Mouse (Mus musculus) midbrain, embryonic 12.5 days (tissue): ENCODE measurements at regions not wholly inside any gene's neighbourhood (a gene's known extent, or its start where the extent isn't known, plus 50 kb on each side); places are given as distances from the start of the nearest gene placed in this dataset.

Source experiments
- ATAC-seq: fragments of 200-750 bp; cut with Nextera tagmentation; 2 replicates; pipeline ENCODE4 v1.8.0; 2017; ENCODE audit warnings: low read depth, moderate TSS enrichment, moderate library complexity; ENCODE audit not compliant: low FRiP score
- H3K27ac ChIP-seq: fragments of 300-500 bp; sonication (generic); replicated peaks from 2 replicates; pipeline ENCODE4 v1.5.1; 2016; ENCODE audit warnings: mild to moderate bottlenecking
- H3K27me3 ChIP-seq: fragments of 300-500 bp; sonication (generic); 2 replicates; pipeline ENCODE4 v1.6.1; 2016; ENCODE audit warnings: mild to moderate bottlenecking
- H3K36me3 ChIP-seq: fragments of 300-500 bp; sonication (generic); 2 replicates; pipeline ENCODE4 v1.6.1; 2016
- H3K4me1 ChIP-seq: fragments of 300-500 bp; sonication (generic); 2 replicates; pipeline ENCODE4 v1.6.1; 2016
- H3K4me2 ChIP-seq: fragments of 300-500 bp; sonication (generic); replicated peaks from 2 replicates; pipeline ENCODE4 v1.6.1; 2016; ENCODE audit warnings: mild to moderate bottlenecking, moderate library complexity
- H3K4me3 ChIP-seq: fragments of 300-500 bp; sonication (generic); 2 replicates; pipeline ENCODE4 v1.5.1; 2016; ENCODE audit warnings: mild to moderate bottlenecking
- H3K9ac ChIP-seq: fragments of 300-500 bp; sonication (generic); replicated peaks from 2 replicates; pipeline ENCODE4 v1.6.1; 2016; ENCODE audit warnings: mild to moderate bottlenecking, moderate library complexity
- H3K9me3 ChIP-seq: fragments of 300-500 bp; sonication (generic); 2 replicates; pipeline ENCODE4 v1.6.1; 2016; ENCODE audit warnings: mild to moderate bottlenecking
- WGBS: fragments of 180-500 bp; shearing (Covaris S2); methylation state at CpG from one replicate; pipeline ENCODE4 v1.1.7; 2016; 5-methylcytosine and 5-hydroxymethylcytosine counted together

- WGBS: 94% methylated on average over 4 of the region's 4 CpGs
- no peak overlapping the region for H3K4me2 ChIP-seq
- no peaks in the 10 kb centered on the region for H3K4me1 ChIP-seq
- H3K4me3 ChIP-seq: no peak overlapping the region
- H3K27ac ChIP-seq: no peak overlapping the region
- no peaks in the 10 kb centered on the region for H3K27me3 ChIP-seq
- H3K9me3 ChIP-seq: no peaks in the 10 kb centered on the region
- ATAC-seq: no peak
- no peak overlapping the region for H3K9ac ChIP-seq
- no peaks in the 10 kb centered on the region for H3K36me3 ChIP-seq
Observed at GRCm38 (mm10) chr10:99610890-99611289, 148.6 kb downstream of the Csl start.

GRCm38 (mm10) chr10:99614392-99615249 lies 144.8 kb downstream of the Csl start:
- Histone ChIP-seq H3K4me3 (no peak overlapping the region), H3K9me3 (no peaks in the 10 kb centered on the region), H3K36me3 (no peaks in the 10 kb centered on the region), H3K27ac (no peak overlapping the region), H3K4me1 (no peaks in the 10 kb centered on the region), H3K27me3 (no peaks in the 10 kb centered on the region), H3K9ac (no peak overlapping the region), H3K4me2 (no peak overlapping the region)
- 75% methylated on average over 7 of the region's 7 CpGs for WGBS
- no peak for ATAC-seq

GRCm38 (mm10) chr10:99615371-99615770 lies 144.1 kb downstream of the Csl start:
- Histone ChIP-seq H3K9ac (no peak overlapping the region), H3K27me3 (no peaks in the 10 kb centered on the region), H3K9me3 (no peaks in the 10 kb centered on the region), H3K4me3 (no peak overlapping the region), H3K4me1 (no peaks in the 10 kb centered on the region), H3K36me3 (no peaks in the 10 kb centered on the region), H3K4me2 (no peak overlapping the region), H3K27ac (no peak overlapping the region)
- no peak for ATAC-seq
- WGBS: 87% methylated on average over 8 of the region's 8 CpGs

GRCm38 (mm10) chr10:99615779-99616178 lies 143.7 kb downstream of the Csl start:
- ATAC-seq: peak; percentile 35; the same call in 1 of the 2 replicates
- H3K9ac ChIP-seq: no peak overlapping the region
- 18% methylated on average over 6 of the region's 6 CpGs for WGBS
- H3K4me2 ChIP-seq: no peak overlapping the region
- no peaks in the 10 kb centered on the region for H3K27me3 ChIP-seq
- H3K4me1 ChIP-seq: no peaks in the 10 kb centered on the region
- H3K27ac ChIP-seq: no peak overlapping the region
- no peaks in the 10 kb centered on the region for H3K9me3 ChIP-seq
- no peak overlapping the region for H3K4me3 ChIP-seq
- H3K36me3 ChIP-seq: no peaks in the 10 kb centered on the region

GRCm38 (mm10) chr10:99617623-99618022 lies 141.8 kb downstream of the Csl start:
- Histone ChIP-seq H3K4me2 (no peak overlapping the region), H3K9me3 (no peaks in the 10 kb centered on the region), H3K27me3 (no peaks in the 10 kb centered on the region), H3K27ac (no peak overlapping the region), H3K4me1 (no peaks in the 10 kb centered on the region), H3K4me3 (no peak overlapping the region), H3K36me3 (no peaks in the 10 kb centered on the region), H3K9ac (no peak overlapping the region)
- 95% methylated on average over 3 of the region's 3 CpGs for WGBS
- no peak for ATAC-seq

GRCm38 (mm10) chr10:99619421-99620151 lies 139.9 kb downstream of the Csl start:
- ATAC-seq: peak; percentile 74
- H3K9ac ChIP-seq: no peak overlapping the region
- H3K27me3 ChIP-seq: no peaks in the 10 kb centered on the region
- no peak overlapping the region for H3K27ac ChIP-seq
- H3K4me3 ChIP-seq: no peak overlapping the region
- 49% methylated on average over 18 of the region's 18 CpGs for WGBS
- no peaks in the 10 kb centered on the region for H3K9me3 ChIP-seq
- H3K4me2 ChIP-seq: peak overlapping the region; percentile 19; the same call in 1 of the 2 replicates
- no peaks in the 10 kb centered on the region for H3K4me1 ChIP-seq
- H3K36me3 ChIP-seq: no peaks in the 10 kb centered on the region

- Histone ChIP-seq H3K27me3 (no peaks in the 10 kb centered on the region), H3K4me3 (no peak overlapping the region), H3K9me3 (no peaks in the 10 kb centered on the region), H3K36me3 (no peaks in the 10 kb centered on the region), H3K27ac (no peak overlapping the region), H3K4me1 (no peaks in the 10 kb centered on the region), H3K4me2 (no peak overlapping the region), H3K9ac (no peak overlapping the region)
- WGBS: 84% methylated on average over 7 of the region's 7 CpGs
- no peak for ATAC-seq
Observed at GRCm38 (mm10) chr10:99620489-99620888, 139.0 kb downstream of the Csl start.

GRCm38 (mm10) chr10:99627355-99627754 lies 132.1 kb downstream of the Csl start:
- no peak overlapping the region for H3K4me2 ChIP-seq
- H3K9me3 ChIP-seq: no peaks in the 10 kb centered on the region
- H3K4me3 ChIP-seq: no peak overlapping the region
- no peaks in the 10 kb centered on the region for H3K36me3 ChIP-seq
- 71% methylated on average over 6 of the region's 6 CpGs for WGBS
- no peaks in the 10 kb centered on the region for H3K4me1 ChIP-seq
- no peak overlapping the region for H3K27ac ChIP-seq
- H3K9ac ChIP-seq: no peak overlapping the region
- no peak for ATAC-seq
- no peaks in the 10 kb centered on the region for H3K27me3 ChIP-seq

GRCm38 (mm10) chr10:99632250-99632985 lies 127.0 kb downstream of the Csl start:
- no peaks in the 10 kb centered on the region for H3K36me3 ChIP-seq
- no peak for ATAC-seq
- H3K9ac ChIP-seq: no peak overlapping the region
- H3K9me3 ChIP-seq: no peaks in the 10 kb centered on the region
- H3K4me2 ChIP-seq: no peak overlapping the region
- H3K4me3 ChIP-seq: no peak overlapping the region
- no peaks in the 10 kb centered on the region for H3K27me3 ChIP-seq
- 79% methylated on average over 6 of the region's 6 CpGs for WGBS
- no peak overlapping the region for H3K27ac ChIP-seq
- no peaks in the 10 kb centered on the region for H3K4me1 ChIP-seq

- Histone ChIP-seq H3K9ac (no peak overlapping the region), H3K4me1 (no peaks in the 10 kb centered on the region), H3K9me3 (no peaks in the 10 kb centered on the region), H3K27me3 (no peaks in the 10 kb centered on the region), H3K4me3 (no peak overlapping the region), H3K36me3 (no peaks in the 10 kb centered on the region), H3K4me2 (no peak overlapping the region), H3K27ac (no peak overlapping the region)
- WGBS: 87% methylated on average over 4 of the region's 4 CpGs
- no peak for ATAC-seq
Observed at GRCm38 (mm10) chr10:99635796-99636195, 123.7 kb downstream of the Csl start.

- Histone ChIP-seq H3K36me3 (no peaks in the 10 kb centered on the region), H3K27ac (no peak overlapping the region), H3K4me1 (no peaks in the 10 kb centered on the region), H3K4me3 (no peak overlapping the region), H3K4me2 (no peak overlapping the region), H3K9me3 (no peaks in the 10 kb centered on the region), H3K27me3 (no peaks in the 10 kb centered on the region), H3K9ac (no peak overlapping the region)
- 85% methylated on average over 7 of the region's 7 CpGs for WGBS
- ATAC-seq: no peak
Observed at GRCm38 (mm10) chr10:99639022-99639421, 120.4 kb downstream of the Csl start.

- WGBS: 59% methylated on average over 5 of the region's 5 CpGs
- Histone ChIP-seq H3K9me3 (no peaks in the 10 kb centered on the region), H3K4me3 (no peak overlapping the region), H3K36me3 (no peaks in the 10 kb centered on the region), H3K27ac (no peak overlapping the region), H3K9ac (no peak overlapping the region), H3K4me1 (no peaks in the 10 kb centered on the region), H3K27me3 (no peaks in the 10 kb centered on the region), H3K4me2 (no peak overlapping the region)
- ATAC-seq: no peak
Observed at GRCm38 (mm10) chr10:99639469-99639868, 120.0 kb downstream of the Csl start.
